Mouse (Mus musculus) CD8-positive naive resting alpha-beta T cell, adult 2 months (primary cell): ENCODE data around the gene Timp1.

Source experiments
- DNase-seq, 2 experiments: peaks; one replicate each; pipeline ENCODE4 v3.0.0; 2022; ENCODE audit warnings: low read depth in 2 of 2, low spot score in 2 of 2

Timp1 gene

GRCm38 (mm10) chrX:20869962-20870513 is at the start of gene Timp1:
Timp1 (plus strand) TSS chrX:20870166.
- no peak for DNase-seq

GRCm38 (mm10) chrX:20828934-20829333 is 41.0 kb upstream of the Timp1 start:
- DNase-seq = no peak

- no peak for DNase-seq
These were observed 22.7 kb upstream of the Timp1 start for GRCm38 (mm10) chrX:20847232-20847631.

- DNase-seq = no peak
These were observed 22.1 kb upstream of the Timp1 start for GRCm38 (mm10) chrX:20847816-20848215.

GRCm38 (mm10) chrX:20848256-20848984 is 21.5 kb upstream of the Timp1 start:
- DNase-seq = peak; percentile 82 to 87

GRCm38 (mm10) chrX:20853794-20854193 is 16.2 kb upstream of the Timp1 start:
- no peak for DNase-seq

- no peak for DNase-seq
These were observed 8.4 kb upstream of the Timp1 start for GRCm38 (mm10) chrX:20861453-20862104.

- no peak for DNase-seq
These were observed 7.6 kb upstream of the Timp1 start for GRCm38 (mm10) chrX:20862105-20863065.

GRCm38 (mm10) chrX:20863161-20864101 is 6.5 kb upstream of the Timp1 start:
- no peak for DNase-seq

GRCm38 (mm10) chrX:20868091-20868490 is 1.9 kb upstream of the Timp1 start:
- no peak for DNase-seq

GRCm38 (mm10) chrX:20869203-20869602 is 763 bp upstream of the Timp1 start:
- DNase-seq = no peak

GRCm38 (mm10) chrX:20872928-20873500 is 3.0 kb downstream of the Timp1 start:
- DNase-seq = no peak

- DNase-seq = no peak
These were observed 5.3 kb downstream of the Timp1 start for GRCm38 (mm10) chrX:20875241-20875640.

- no peak for DNase-seq
These were observed 40.1 kb downstream of the Timp1 start for GRCm38 (mm10) chrX:20910074-20910473.

GRCm38 (mm10) chrX:20913726-20914125 is 43.8 kb downstream of the Timp1 start:
- DNase-seq = no peak

GRCm38 (mm10) chrX:20915075-20915474 is 45.1 kb downstream of the Timp1 start:
- no peak for DNase-seq

- no peak for DNase-seq
These were observed 50.4 kb downstream of the Timp1 start for GRCm38 (mm10) chrX:20920249-20920843.

GRCm38 (mm10) chrX:20920844-20921364 is 50.9 kb downstream of the Timp1 start, which contains the start of gene Syn1:
Syn1 (minus strand) TSS chrX:20921004.
- DNase-seq = peak; percentile 42 to 63

GRCm38 (mm10) chrX:20921366-20921765 is 51.4 kb downstream of the Timp1 start:
- no peak for DNase-seq
